Mouse (Mus musculus) right cerebral cortex, postnatal 25 days (tissue): ENCODE measurements around the gene Zfand4.
A peak's percentile ranks its signal among the peaks of the same experiment; 100 is the strongest.
"Not testable (repeated sequence)": the region's sequence is repeated elsewhere in the genome, so short reads cannot be mapped to it uniquely, and the experiment has no call there.

Experiments used
- DNase-seq: peaks from one replicate; pipeline ENCODE4 v3.0.0; 2022

The Zfand4 gene

DNA sequence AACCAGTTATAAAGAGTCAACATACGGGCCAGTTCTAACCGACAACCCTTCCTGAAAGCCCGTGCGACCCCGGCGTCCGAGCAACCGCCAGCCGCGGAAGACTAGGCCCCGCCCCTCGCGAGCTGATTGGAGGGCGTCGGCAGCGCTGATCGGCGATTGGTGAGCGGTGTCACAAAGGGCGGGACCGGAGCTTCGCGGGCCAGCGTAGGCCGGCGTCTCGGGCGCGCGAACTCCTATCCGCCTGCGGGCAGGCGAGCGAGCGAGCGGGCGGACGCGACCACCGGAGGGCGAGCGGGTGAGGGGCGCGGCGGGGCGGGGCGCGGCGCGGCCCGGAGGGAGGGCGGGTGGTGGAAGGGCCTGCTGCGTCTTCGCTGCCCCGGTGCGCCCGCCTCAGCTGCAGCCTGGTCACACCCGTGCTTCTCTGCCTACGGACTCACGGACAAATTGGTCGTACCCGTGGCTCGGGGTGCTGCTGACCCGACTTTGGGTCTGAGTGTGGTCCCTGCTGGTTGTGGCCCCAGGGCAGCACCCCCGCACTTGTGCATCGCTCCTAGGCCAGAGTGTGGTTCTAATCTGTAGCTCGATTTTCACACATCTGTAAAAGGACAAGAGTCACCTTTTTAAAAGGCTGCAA lies at the start of gene Zfand4:
Gene Zfand4 (plus strand): TSS at position 205 of the 634 bp plus-strand sequence.
- peak; percentile 93 for DNase-seq

- no peak for DNase-seq
Observed at GRCm38 (mm10) chr6:116227767-116228166, 36.3 kb upstream of the Zfand4 start.

DNA sequence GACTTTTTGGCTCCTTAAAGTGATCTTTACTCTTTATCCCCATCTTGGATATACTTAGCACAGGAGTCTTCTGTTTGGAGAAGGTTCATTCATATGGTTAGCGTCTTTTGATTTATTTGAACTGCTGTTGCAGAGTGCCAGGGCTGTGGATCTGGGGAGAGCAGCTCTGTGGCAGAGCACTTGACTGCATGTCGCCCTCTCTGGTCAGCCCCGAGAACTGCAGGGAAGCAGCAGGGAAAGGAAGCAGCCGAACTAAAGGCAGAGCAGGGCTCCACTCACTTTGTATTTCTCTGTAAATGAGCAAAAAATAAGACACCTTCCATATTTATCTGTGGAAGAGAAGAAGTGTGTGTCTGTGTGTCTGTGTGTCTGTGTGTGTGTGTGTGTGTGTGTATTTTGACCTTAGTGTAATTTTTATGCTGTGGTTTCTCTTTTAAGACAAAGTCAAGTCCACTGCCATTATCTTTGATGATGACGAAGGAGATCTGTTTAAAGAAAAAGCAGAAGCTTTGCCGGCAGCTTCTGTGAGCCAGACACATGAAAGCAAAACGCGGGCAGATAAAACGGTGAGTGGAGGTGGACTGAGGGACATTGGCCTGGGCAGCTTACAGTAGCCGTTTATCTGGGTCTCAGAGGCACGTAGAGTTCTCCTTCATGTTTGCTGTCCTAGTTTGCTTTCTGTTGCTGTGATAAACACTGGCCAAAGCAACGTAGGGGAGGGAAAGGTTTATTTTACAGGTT lies 35.1 kb upstream of the Zfand4 start:
- DNase-seq: peak; percentile 76

DNA sequence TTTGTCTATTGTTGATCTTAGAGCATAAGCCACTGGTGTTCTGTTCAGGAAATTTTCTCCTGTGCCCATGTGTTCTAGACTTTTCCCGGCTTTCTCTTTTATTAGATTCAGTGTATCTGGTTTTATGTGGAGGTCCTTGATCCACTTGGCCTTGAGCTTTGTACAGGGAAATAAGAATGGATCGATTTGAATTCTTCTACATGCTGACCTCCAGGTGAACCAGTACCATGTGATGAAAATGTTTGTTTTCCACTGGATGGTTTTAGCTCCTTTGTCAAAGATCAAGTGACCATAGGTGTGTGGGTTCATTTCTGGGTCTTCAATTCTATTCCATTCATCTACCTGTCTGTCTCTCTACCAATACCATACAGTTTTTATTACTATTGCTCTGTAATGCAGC lies 29.2 kb upstream of the Zfand4 start:
- not testable (repeated sequence) for DNase-seq

DNA sequence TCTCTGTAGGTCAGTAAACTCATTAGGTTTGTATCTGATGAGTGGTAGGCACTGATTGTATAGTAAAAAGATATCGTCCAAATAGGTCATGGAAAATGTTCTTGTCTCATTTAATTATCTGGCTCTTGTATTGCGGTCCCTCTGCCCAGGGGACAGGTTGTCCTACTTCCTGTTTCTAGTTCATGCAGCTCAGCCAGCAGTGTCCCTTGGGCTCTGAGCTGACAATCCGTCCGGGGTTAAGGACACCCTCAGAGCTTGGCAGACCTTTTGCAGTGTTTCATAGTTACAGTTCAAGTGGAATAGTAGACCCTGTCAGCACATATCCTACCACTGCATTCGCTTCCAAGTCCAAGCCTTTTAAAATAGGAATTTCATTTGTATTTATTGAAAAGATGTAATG lies 28.7 kb upstream of the Zfand4 start:
- DNase-seq: no peak

DNA sequence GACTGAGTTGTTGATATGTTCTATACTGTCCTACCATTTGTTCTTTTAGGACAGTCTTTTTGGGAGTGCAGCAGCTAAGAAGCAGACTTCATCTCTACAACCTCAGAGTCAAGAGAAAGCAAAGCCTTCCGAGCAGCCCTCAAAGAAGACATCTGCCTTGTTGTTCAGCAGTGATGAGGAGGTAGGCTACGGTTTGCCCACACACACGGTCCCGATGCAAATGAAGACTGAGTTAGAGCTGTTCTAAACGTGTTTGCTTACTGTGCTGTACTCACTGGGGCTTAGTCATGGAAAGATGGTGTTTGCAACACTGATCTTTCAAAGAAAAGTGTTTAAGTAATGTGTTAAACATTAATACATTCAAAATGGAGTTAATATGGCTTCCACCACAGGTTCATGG lies 25.9 kb upstream of the Zfand4 start:
- DNase-seq: no peak

- DNase-seq: no peak
Observed at GRCm38 (mm10) chr6:116240371-116240770, 23.7 kb upstream of the Zfand4 start.

GRCm38 (mm10) chr6:116259649-116260048 lies 4.4 kb upstream of the Zfand4 start:
- DNase-seq: no peak

DNA sequence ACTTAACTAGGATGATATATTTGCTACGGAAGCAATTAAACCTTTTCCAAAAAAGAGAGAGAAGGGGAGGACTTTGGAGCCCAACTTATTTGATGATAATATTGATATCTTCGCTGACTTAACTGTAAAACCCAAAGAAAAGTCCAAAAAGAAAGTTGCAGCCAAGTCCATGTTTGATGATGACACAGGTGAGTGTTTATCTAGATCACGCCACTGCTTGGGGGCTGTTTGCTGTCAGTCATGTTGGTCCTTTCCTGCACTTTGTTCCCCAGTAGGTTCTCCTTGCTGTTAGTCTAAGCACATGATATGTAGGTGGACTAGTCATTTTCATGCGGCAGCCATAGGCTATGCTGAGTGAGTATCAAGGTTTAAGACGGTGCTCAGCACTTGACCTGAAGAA lies 3.5 kb upstream of the Zfand4 start:
- DNase-seq: no peak

DNA sequence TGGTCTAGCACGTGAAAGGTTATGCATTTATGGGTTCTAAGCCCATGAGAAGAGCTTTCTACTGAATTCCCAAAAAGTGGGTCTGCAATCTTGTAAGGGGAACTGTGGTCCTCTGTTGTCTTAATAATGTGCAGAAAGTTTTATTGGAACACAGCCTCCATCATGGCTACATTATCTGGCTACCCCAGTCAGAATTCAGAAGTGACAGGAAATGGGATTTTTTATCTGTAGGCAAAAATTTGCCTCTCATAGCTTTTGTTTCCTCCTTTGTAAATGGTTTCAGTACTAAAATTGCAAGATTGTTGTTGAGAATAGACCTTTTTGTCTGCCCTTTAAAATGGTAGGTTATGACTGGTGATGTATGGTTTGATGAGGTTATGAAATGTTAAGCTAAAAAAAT lies 1.2 kb upstream of the Zfand4 start:
- no peak for DNase-seq

- DNase-seq: no peak
Observed at GRCm38 (mm10) chr6:116264836-116265235, 814 bp downstream of the Zfand4 start.

DNA sequence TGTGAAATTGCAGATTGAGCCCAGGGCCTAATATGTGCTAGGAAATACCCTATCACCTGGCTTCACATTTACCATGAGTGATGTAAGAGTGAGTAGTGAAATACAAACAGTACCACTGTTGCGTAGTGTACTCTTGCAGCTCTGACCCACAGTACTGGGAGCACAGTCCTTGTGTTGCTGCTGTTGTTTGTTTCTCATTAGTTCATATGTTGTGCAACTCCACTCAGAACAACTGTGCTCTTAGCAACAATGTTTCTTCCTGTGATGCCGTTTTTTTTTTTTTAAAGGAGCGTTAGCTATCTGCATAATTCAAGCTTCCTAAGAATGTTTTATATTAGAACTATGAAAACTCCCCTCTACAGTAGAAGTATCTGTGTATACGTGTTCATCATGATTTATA lies 1.6 kb downstream of the Zfand4 start:
- DNase-seq: no peak

DNA sequence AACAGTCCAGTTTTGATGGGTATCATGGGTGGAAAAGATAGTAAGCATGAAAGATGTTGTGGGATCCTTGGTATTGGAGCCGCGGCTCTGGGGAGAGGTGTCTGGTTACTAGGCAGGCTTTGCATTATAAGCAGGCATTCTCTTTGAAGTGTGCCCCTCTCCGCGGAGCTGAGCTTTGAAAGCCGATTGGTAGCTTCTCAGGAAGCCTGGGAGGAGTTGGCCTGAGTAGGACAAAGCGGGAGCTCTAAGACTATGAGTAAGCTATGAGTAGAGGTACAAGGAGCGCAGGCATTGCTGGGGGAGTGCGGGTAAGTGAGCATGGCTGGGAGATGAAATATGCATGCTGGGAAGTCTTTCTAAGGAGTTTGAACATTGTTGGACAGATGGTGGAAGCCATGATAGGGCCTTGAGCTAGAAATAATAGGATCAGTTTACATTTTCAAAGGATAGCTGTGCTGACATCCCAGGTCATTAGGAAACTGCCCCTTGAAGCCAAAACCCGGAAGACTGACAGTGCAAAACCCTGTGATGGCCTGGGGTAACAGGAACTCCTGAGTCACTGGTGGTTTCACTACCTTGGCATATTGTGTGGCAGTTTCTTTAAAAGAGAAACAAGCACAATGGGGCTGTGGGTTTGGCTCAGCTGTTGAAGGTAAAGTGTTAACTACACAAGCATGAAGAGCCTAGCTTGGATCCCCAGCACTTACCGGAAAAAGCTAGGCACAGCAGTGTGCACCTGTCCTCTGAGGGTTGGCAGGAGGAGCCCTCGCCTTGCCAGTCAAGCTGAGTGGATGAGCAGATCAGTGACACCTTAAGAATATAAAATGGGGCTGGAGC lies 2.5 kb downstream of the Zfand4 start:
- DNase-seq: no peak

DNA sequence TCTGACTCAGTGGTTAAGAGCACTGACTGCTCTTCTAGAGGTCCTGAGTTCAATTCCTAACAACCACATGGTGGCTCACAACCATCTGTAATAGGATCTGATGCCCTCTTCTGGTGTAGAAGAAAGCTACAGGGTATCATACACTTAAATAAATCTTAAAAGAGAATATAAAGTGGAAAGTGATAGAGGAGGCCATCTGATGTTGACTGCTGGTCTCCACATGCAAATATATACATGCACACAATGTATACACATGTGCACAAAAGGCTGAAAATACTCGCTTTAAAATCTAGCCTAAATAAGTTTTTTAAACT lies 3.0 kb downstream of the Zfand4 start:
- DNase-seq: no peak

DNA sequence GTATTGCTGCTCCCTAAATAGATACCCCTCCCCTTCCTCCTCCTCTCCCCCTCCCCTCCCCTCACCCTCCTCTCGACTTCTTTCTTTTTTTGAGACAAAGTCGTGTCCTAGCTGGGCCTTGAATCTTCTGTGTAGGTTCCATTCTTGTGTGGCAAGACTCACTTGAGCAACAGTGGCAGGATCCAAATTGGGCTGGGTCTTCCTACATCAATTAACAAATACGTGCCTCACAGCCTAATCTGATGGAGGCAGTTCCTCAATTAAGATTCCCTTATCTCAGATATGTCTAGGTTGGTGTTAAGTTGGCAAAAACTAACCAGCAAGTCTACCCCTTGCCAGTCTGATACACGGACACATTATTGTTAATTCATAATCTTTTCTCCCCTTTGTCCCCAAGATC lies 11.7 kb downstream of the Zfand4 start:
- no peak for DNase-seq

GRCm38 (mm10) chr6:116278679-116279317 lies 14.8 kb downstream of the Zfand4 start:
- no peak for DNase-seq

DNA sequence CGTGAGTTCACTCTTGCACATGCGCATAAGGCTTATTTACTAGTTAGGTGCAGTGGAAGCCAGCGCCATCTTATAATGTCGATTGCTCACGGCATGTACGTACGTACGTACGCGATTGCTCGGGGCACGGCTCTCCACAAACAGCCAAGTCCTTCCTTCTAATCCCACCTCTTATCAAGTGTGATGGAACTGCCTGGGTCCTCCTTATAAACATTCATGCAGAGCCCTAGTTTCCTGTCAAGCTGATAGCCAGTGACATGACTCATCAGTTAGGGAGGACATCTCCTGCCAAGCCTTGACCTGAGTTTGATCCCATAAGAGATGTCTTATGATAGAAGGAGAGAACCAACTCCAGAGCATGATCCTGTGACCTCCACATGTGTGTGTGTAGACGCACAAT lies 17.0 kb downstream of the Zfand4 start:
- DNase-seq: no peak

DNA sequence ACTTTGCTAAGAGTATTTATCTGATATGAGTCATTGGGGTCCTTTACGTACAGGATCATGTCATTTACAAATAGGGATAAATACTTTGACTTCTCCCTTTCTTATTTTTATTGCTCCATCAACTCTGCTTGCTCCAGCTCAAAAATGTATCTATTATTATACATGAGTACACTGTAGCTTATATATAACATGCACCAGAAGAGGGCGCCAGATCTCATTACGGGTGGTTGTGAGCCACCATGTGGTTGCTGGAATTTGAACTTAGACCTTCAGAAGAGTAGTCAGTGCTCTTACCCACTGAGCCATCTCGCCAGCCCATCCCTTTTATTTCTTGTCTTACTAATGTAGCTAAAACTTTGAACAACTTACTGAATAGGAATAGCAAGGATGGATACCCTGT lies 18.5 kb downstream of the Zfand4 start:
- DNase-seq: no peak

GRCm38 (mm10) chr6:116283280-116283679 lies 19.3 kb downstream of the Zfand4 start:
- no peak for DNase-seq

- DNase-seq: no peak
Observed at GRCm38 (mm10) chr6:116286321-116286720, 22.3 kb downstream of the Zfand4 start.

GRCm38 (mm10) chr6:116286870-116287575 lies 23.0 kb downstream of the Zfand4 start:
- DNase-seq: no peak

DNA sequence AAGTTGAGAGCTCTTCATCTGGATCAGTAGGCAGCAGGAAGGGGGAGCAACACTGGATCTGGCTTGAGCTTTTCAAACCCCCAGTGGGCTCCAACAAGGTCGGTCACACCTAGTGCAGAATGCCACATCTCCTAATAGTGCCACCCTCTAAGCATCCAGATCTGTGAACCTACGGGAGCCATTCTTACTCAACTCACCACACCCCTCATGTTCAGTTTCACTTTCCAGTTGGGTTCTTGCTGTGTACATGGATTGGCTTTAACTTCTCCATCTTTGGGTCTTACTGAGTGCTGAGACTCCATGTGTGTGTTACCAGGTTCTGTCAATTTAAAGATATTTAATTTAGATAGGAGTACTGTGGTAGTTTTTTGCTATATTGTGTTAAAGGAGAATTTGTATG lies 47.4 kb downstream of the Zfand4 start:
- no peak for DNase-seq

DNA sequence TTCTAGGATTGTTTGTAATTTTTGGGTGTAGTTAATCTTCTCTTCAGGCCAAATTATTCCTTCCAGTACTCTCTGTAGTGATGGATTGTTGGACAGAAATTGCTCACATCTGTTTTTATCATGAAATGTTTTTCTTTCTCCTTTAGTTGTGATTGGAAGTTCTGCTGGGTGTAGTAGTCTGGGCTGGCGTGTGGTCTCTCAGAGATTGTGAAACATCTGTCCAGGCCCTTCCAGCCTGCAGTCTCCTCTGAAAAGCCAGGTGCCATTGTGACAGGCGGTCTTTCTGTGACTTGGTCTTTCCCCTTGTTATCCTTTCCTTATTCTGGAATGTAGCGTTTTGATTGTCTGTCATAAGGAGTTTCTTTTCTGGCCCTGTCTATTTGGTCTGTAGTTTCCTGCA lies 55.2 kb downstream of the Zfand4 start:
- DNase-seq: no peak
